ENCODE assay signal across 9 mouse cellular contexts in the genomic region with DNA sequence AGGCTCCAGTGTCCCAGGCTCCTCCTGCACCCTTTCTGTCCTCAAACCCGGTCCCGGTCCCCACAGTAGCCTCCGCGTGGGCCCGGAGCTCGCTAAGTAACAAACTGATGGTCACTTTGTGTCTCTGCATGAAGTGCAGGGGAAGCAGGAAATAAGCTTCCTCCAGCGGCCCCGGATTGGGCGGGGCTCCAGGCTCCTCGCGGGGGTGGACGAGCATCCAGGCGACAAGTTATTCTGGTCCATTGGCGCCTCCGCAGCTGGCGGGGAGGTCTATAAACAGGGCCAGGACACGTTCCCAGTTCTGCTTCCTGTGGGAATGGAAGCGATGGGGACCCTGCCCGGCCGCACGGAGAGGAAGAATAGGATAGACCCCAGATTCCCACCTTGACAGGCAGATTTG. TPM values are rescaled to one million over a fixed set of nuclear protein-coding genes. Genes with fewer than 3 reads are reported as not detected.
A peak's percentile ranks its signal among the peaks of the same experiment; 100 is the strongest.
DNase-seq lines count a peak whose midpoint lies in the region; ATAC-seq lines count a peak whose summit lies in the region.
"Had no signal": no experiment of that assay in that cellular context is flagged by ENCODE, and none has a peak within 500 bp of the region (broad histone marks: within the 10 kb centered on the region; RNA-seq: fewer than 3 reads in every experiment).

No protein-coding gene starts in this region.

- no peak for DNase-seq in forebrain, embryonic 10.5 days (ENCODE audit: extremely low spot score, low spot score)
- no peak for DNase-seq in forebrain, embryonic 14.5 days (ENCODE audit: low spot score)
- peak; percentile 69 to 78 for DNase-seq in cerebellum, postnatal 10 days
- peak; percentile 87 for DNase-seq in kidney, adult 18-20 months
- peak; percentile 58 for DNase-seq in thymus, postnatal 0 days (ENCODE audit: low spot score)

- ATAC-seq in forebrain, embryonic 14.5 days = no peak
- peak; percentile 18; the same call in 1 of the 2 replicates for ATAC-seq in granulocyte monocyte progenitor cell, adult 5-6 weeks (replicated peaks; ENCODE audit: poor library complexity, severe bottlenecking)
- no peak for ATAC-seq in limb, embryonic 15.5 days (ENCODE audit: insufficient number of reproducible peaks, low FRiP score, low TSS enrichment, low read depth)
- ATAC-seq in neural tube, embryonic 13.5 days (ENCODE audit: low read depth) = no peak
- ATAC-seq: Patski had no signal

- H3K4me1 ChIP-seq in forebrain, embryonic 10.5 days = peaks cover 39% of the 10 kb centered on the region
- peaks cover 14% of the 10 kb centered on the region; the same call in 1 of the 2 replicates for H3K4me1 ChIP-seq in forebrain, embryonic 14.5 days (ENCODE audit: control insufficient read depth, insufficient read depth, low read length)
- H3K4me1 ChIP-seq in limb, embryonic 15.5 days = peaks cover 33% of the 10 kb centered on the region
- H3K4me1 ChIP-seq in neural tube, embryonic 13.5 days (replicated peaks) = peaks cover 42% of the 10 kb centered on the region

- WGBS in forebrain, embryonic 10.5 days = 37% methylated on average over 21 of the region's 21 CpGs
- WGBS in forebrain, embryonic 14.5 days = 36% methylated on average over 21 of the region's 21 CpGs
- WGBS in limb, embryonic 15.5 days = 15% methylated on average over 21 of the region's 21 CpGs
- 31% methylated on average over 21 of the region's 21 CpGs for WGBS in neural tube, embryonic 13.5 days

- H3K9me3 ChIP-seq in forebrain, embryonic 10.5 days = no peaks in the 10 kb centered on the region
- no peaks in the 10 kb centered on the region for H3K9me3 ChIP-seq in forebrain, embryonic 14.5 days (replicated peaks; ENCODE audit: control insufficient read depth, low read length)
- no peaks in the 10 kb centered on the region for H3K9me3 ChIP-seq in limb, embryonic 15.5 days
- H3K9me3 ChIP-seq in neural tube, embryonic 13.5 days = no peaks in the 10 kb centered on the region

- H3K36me3 ChIP-seq in forebrain, embryonic 10.5 days (replicated peaks) = peaks cover 22% of the 10 kb centered on the region
- peaks cover 22% of the 10 kb centered on the region for H3K36me3 ChIP-seq in forebrain, embryonic 14.5 days (ENCODE audit: control insufficient read depth, insufficient read depth, low read length)
- peaks cover 25% of the 10 kb centered on the region for H3K36me3 ChIP-seq in limb, embryonic 15.5 days
- peaks cover 24% of the 10 kb centered on the region for H3K36me3 ChIP-seq in neural tube, embryonic 13.5 days

- peak overlapping the region; percentile 86 for H3K27ac ChIP-seq in forebrain, embryonic 10.5 days
- H3K27ac ChIP-seq in forebrain, embryonic 14.5 days (ENCODE audit: low read depth, low read length) = no peak overlapping the region
- H3K27ac ChIP-seq in limb, embryonic 15.5 days = peak overlapping the region; percentile 86
- H3K27ac ChIP-seq in neural tube, embryonic 13.5 days (replicated peaks) = peak overlapping the region; percentile 68

- H3K27me3 ChIP-seq in forebrain, embryonic 10.5 days (ENCODE audit: poor library complexity, severe bottlenecking) = peaks cover 38% of the 10 kb centered on the region
- no peaks in the 10 kb centered on the region for H3K27me3 ChIP-seq in forebrain, embryonic 14.5 days (replicated peaks; ENCODE audit: control insufficient read depth, insufficient read depth, low read length)
- peaks cover 10% of the 10 kb centered on the region for H3K27me3 ChIP-seq in limb, embryonic 15.5 days
- peaks cover 20% of the 10 kb centered on the region for H3K27me3 ChIP-seq in neural tube, embryonic 13.5 days
- H3K27me3 ChIP-seq: Patski had no signal

- no peak overlapping the region for H3K4me2 ChIP-seq in forebrain, embryonic 14.5 days (ENCODE audit: low read length)
- peak overlapping the region; percentile 40 for H3K4me2 ChIP-seq in limb, embryonic 15.5 days
- peak overlapping the region; percentile 22 for H3K4me2 ChIP-seq in neural tube, embryonic 13.5 days

- H3K9ac ChIP-seq in forebrain, embryonic 14.5 days (ENCODE audit: low read length) = no peak overlapping the region
- no peak overlapping the region for H3K9ac ChIP-seq in limb, embryonic 15.5 days
- H3K9ac ChIP-seq in neural tube, embryonic 13.5 days = no peak overlapping the region

- peak overlapping the region; percentile 3; the same call in 1 of the 2 replicates for H3K4me3 ChIP-seq in forebrain, embryonic 10.5 days
- H3K4me3 ChIP-seq in forebrain, embryonic 14.5 days (ENCODE audit: low read depth, low read length) = no peak overlapping the region
- peak overlapping the region; percentile 14; the same call in 1 of the 2 replicates for H3K4me3 ChIP-seq in limb, embryonic 15.5 days
- H3K4me3 ChIP-seq in neural tube, embryonic 13.5 days = no peak overlapping the region

RNA-seq across cellular contexts. Expression of a gene that starts 1.3 kb away (rescaled TPM):
- polyA plus RNA-seq in forebrain, embryonic 10.5 days (2016; fragmentation: Nextera tagmentation; extraction: Ambion mirVana) = 10.5 and 12.2 TPM in 2 replicates
- 330 and 371 TPM in 2 replicates for polyA plus RNA-seq in forebrain, embryonic 14.5 days (2014; fragmentation: Nextera tagmentation; extraction: Ambion mirVana)
- 5.5 and 10.8 TPM in 2 replicates for total RNA-seq in granulocyte monocyte progenitor cell, adult 5-6 weeks (2014; fragmentation: Nextera tagmentation)
- 0.34 and 1.6 TPM in 2 replicates for total RNA-seq in granulocyte monocyte progenitor cell, adult 5-6 weeks (2017)
- polyA plus RNA-seq in limb, embryonic 15.5 days (2015; fragmentation: Nextera tagmentation; extraction: Ambion mirVana) = 17.1 and 19.4 TPM in 2 replicates
- 402 and 417 TPM in 2 replicates for polyA plus RNA-seq in neural tube, embryonic 13.5 days (2015; fragmentation: Nextera tagmentation; extraction: Ambion mirVana)
- 7.0 and 8.0 TPM in 2 replicates for polyA plus RNA-seq in thymus, postnatal 0 days (2015; fragmentation: Nextera tagmentation; extraction: Ambion mirVana)

RNA-seq across cellular contexts. Expression of a gene that starts 7.6 kb away (rescaled TPM):
- polyA plus RNA-seq in forebrain, embryonic 10.5 days (2016; fragmentation: Nextera tagmentation; extraction: Ambion mirVana) = 30.8 and 34.3 TPM in 2 replicates
- 52.3 and 60.8 TPM in 2 replicates for polyA plus RNA-seq in forebrain, embryonic 14.5 days (2014; fragmentation: Nextera tagmentation; extraction: Ambion mirVana)
- total RNA-seq in granulocyte monocyte progenitor cell, adult 5-6 weeks (2014; fragmentation: Nextera tagmentation) = 28.6 and 41.1 TPM in 2 replicates
- 9.0 and 9.3 TPM in 2 replicates for total RNA-seq in granulocyte monocyte progenitor cell, adult 5-6 weeks (2017)
- polyA plus RNA-seq in limb, embryonic 15.5 days (2015; fragmentation: Nextera tagmentation; extraction: Ambion mirVana) = 41.9 and 46.1 TPM in 2 replicates
- 46.1 and 54.5 TPM in 2 replicates for polyA plus RNA-seq in neural tube, embryonic 13.5 days (2015; fragmentation: Nextera tagmentation; extraction: Ambion mirVana)
- polyA plus RNA-seq in thymus, postnatal 0 days (2015; fragmentation: Nextera tagmentation; extraction: Ambion mirVana) = 54.3 and 54.4 TPM in 2 replicates

RNA-seq across cellular contexts. Expression of a gene that starts 23.4 kb away (rescaled TPM):
- polyA plus RNA-seq in forebrain, embryonic 10.5 days (2016; fragmentation: Nextera tagmentation; extraction: Ambion mirVana) = 67.1 and 69.2 TPM in 2 replicates
- 57.9 and 84.9 TPM in 2 replicates for polyA plus RNA-seq in forebrain, embryonic 14.5 days (2014; fragmentation: Nextera tagmentation; extraction: Ambion mirVana)
- 6.6 and 14.0 TPM in 2 replicates for total RNA-seq in granulocyte monocyte progenitor cell, adult 5-6 weeks (2014; fragmentation: Nextera tagmentation)
- total RNA-seq in granulocyte monocyte progenitor cell, adult 5-6 weeks (2017) = 12.1 and 16.6 TPM in 2 replicates
- 85.8 and 91.4 TPM in 2 replicates for polyA plus RNA-seq in limb, embryonic 15.5 days (2015; fragmentation: Nextera tagmentation; extraction: Ambion mirVana)
- polyA plus RNA-seq in neural tube, embryonic 13.5 days (2015; fragmentation: Nextera tagmentation; extraction: Ambion mirVana) = 88.9 and 93.7 TPM in 2 replicates
- polyA plus RNA-seq in thymus, postnatal 0 days (2015; fragmentation: Nextera tagmentation; extraction: Ambion mirVana) = 35.1 and 38.6 TPM in 2 replicates

RNA-seq across cellular contexts. Expression of a gene that starts 29.6 kb away (rescaled TPM):
- polyA plus RNA-seq in forebrain, embryonic 10.5 days (2016; fragmentation: Nextera tagmentation; extraction: Ambion mirVana) = 0.38 and 0.68 TPM in 2 replicates
- not detected in 2 replicates for polyA plus RNA-seq in forebrain, embryonic 14.5 days (2014; fragmentation: Nextera tagmentation; extraction: Ambion mirVana)
- not detected in 2 replicates for total RNA-seq in granulocyte monocyte progenitor cell, adult 5-6 weeks (2014; fragmentation: Nextera tagmentation)
- total RNA-seq in granulocyte monocyte progenitor cell, adult 5-6 weeks (2017) = not detected in 2 replicates
- polyA plus RNA-seq in limb, embryonic 15.5 days (2015; fragmentation: Nextera tagmentation; extraction: Ambion mirVana) = 0.05 and 0.16 TPM in 2 replicates
- polyA plus RNA-seq in neural tube, embryonic 13.5 days (2015; fragmentation: Nextera tagmentation; extraction: Ambion mirVana) = 0.18 and 0.26 TPM in 2 replicates
- 0.28 and 0.35 TPM in 2 replicates for polyA plus RNA-seq in thymus, postnatal 0 days (2015; fragmentation: Nextera tagmentation; extraction: Ambion mirVana)

RNA-seq across cellular contexts. Expression of a gene that starts 34.8 kb away (rescaled TPM):
- polyA plus RNA-seq in forebrain, embryonic 10.5 days (2016; fragmentation: Nextera tagmentation; extraction: Ambion mirVana) = not detected in 2 replicates
- not detected in 2 replicates for polyA plus RNA-seq in forebrain, embryonic 14.5 days (2014; fragmentation: Nextera tagmentation; extraction: Ambion mirVana)
- not detected in 2 replicates for total RNA-seq in granulocyte monocyte progenitor cell, adult 5-6 weeks (2014; fragmentation: Nextera tagmentation)
- not detected in 2 replicates for total RNA-seq in granulocyte monocyte progenitor cell, adult 5-6 weeks (2017)
- polyA plus RNA-seq in limb, embryonic 15.5 days (2015; fragmentation: Nextera tagmentation; extraction: Ambion mirVana) = not detected in 2 replicates
- polyA plus RNA-seq in neural tube, embryonic 13.5 days (2015; fragmentation: Nextera tagmentation; extraction: Ambion mirVana) = not detected in 2 replicates
- polyA plus RNA-seq in thymus, postnatal 0 days (2015; fragmentation: Nextera tagmentation; extraction: Ambion mirVana) = 0.29 and 0.32 TPM in 2 replicates

Comparison
In these comparisons a context has a peak if more than half of its experiments do, and no peak if none do; other contexts are left out.
1. H3K4me3 ChIP-seq: peak in forebrain, embryonic 10.5 days (single experiment) and limb, embryonic 15.5 days (single experiment); none in forebrain, embryonic 14.5 days (single experiment) and neural tube, embryonic 13.5 days (single experiment).
2. RNA of a gene that starts 1.3 kb away (polyA plus RNA-seq): 402 to 417 TPM in neural tube, embryonic 13.5 days and 330 to 371 TPM in forebrain, embryonic 14.5 days; 17.1 to 19.4 TPM in limb, embryonic 15.5 days, 10.5 to 12.2 TPM in forebrain, embryonic 10.5 days and 7.0 to 8.0 TPM in thymus, postnatal 0 days; every median in the first group is over 10 times any median in the second.
3. DNase-seq: peak in cerebellum, postnatal 10 days (2 of 2), kidney, adult 18-20 months (single experiment) and thymus, postnatal 0 days (single experiment); none in forebrain, embryonic 10.5 days (single experiment) and forebrain, embryonic 14.5 days (single experiment).